Mouse (Mus musculus): Measurements from ENCODE around the gene Snrnp27.

- TF ChIP-seq CTCF (conservative IDR thresholded peaks at IDR 0.05; ENCODE audit: low read length) (no peak), POU5F1 (IDR thresholded peaks at IDR 0.05; ENCODE audit: borderline replicate concordance, low read length) (no peak), NANOG (IDR thresholded peaks at IDR 0.05; ENCODE audit: borderline replicate concordance, low read length) (no peak)
Observed at GRCm38 (mm10) chr6:86728711-86729110, 44.4 kb upstream of the Snrnp27 start.
